Mouse (Mus musculus) heart, embryonic 11.5 days (tissue): ENCODE data around the gene Mmrn2. TPM values are rescaled to one million over a fixed set of nuclear protein-coding genes. Genes with fewer than 3 reads are reported as not detected.

ENCODE experiments used
- ATAC-seq: fragments of 200-750 bp; cut with Nextera tagmentation; replicated peaks from 2 replicates; pipeline ENCODE4 v1.8.0; 2017; ENCODE audit warnings: moderate library complexity; ENCODE audit not compliant: insufficient number of reproducible peaks, low FRiP score, low TSS enrichment
- H3K27ac ChIP-seq: fragments of 300-500 bp; sonication (generic); 2 replicates; pipeline ENCODE4 v1.5.1; 2014; ENCODE audit warnings: mild to moderate bottlenecking, low read depth, low read length
- H3K27me3 ChIP-seq: fragments of 300-500 bp; sonication (generic); 2 replicates; pipeline ENCODE4 v1.6.1; 2014; ENCODE audit warnings: mild to moderate bottlenecking, low read length, mixed read lengths; ENCODE audit not compliant: control insufficient read depth, insufficient read depth
- H3K36me3 ChIP-seq: fragments of 300-500 bp; sonication (generic); 2 replicates; pipeline ENCODE4 v1.6.1; 2014; ENCODE audit warnings: mild to moderate bottlenecking, low read length, moderate library complexity, mixed read lengths; ENCODE audit not compliant: control insufficient read depth, insufficient read depth
- H3K4me1 ChIP-seq: fragments of 300-500 bp; sonication (generic); 2 replicates; pipeline ENCODE4 v1.6.1; 2014; ENCODE audit warnings: low read length; ENCODE audit not compliant: control insufficient read depth, insufficient read depth
- H3K4me2 ChIP-seq: fragments of 300-500 bp; sonication (generic); 2 replicates; pipeline ENCODE4 v1.6.1; 2014; ENCODE audit warnings: mild to moderate bottlenecking, moderate library complexity
- H3K4me3 ChIP-seq: fragments of 300-500 bp; sonication (generic); 2 replicates; pipeline ENCODE4 v1.5.1; 2014; ENCODE audit warnings: low read depth, low read length
- H3K9ac ChIP-seq: fragments of 300-500 bp; sonication (generic); 2 replicates; pipeline ENCODE4 v1.6.1; 2014; ENCODE audit warnings: mild to moderate bottlenecking, low read depth, low read length, moderate library complexity
- H3K9me3 ChIP-seq: fragments of 300-500 bp; sonication (generic); replicated peaks from 2 replicates; pipeline ENCODE4 v1.6.1; 2016; ENCODE audit warnings: low read length; ENCODE audit not compliant: control insufficient read depth
- WGBS: fragments of 180-500 bp; shearing (Covaris S2); extraction: QIAGEN DNeasy Blood & Tissue Kit; methylation state at CpG from one replicate; pipeline ENCODE4 v1.1.7; 2014; ENCODE audit not compliant: insufficient replicate concordance; 5-methylcytosine and 5-hydroxymethylcytosine counted together
- polyA plus RNA-seq: library from polyadenylated mRNA; unstranded; fragments of >200 nt; fragmentation: Nextera tagmentation; extraction: Ambion mirVana; gene quantifications from 2 replicates; pipeline ENCODE4 v1.2.1, GENCODE M21; 2014

Mmrn2 gene
- polyA plus RNA-seq, 1 experiment from 2014 or later = 15.8 TPM

- no peaks in the 10 kb centered on the region for H3K36me3 ChIP-seq
- H3K9me3 ChIP-seq = no peaks in the 10 kb centered on the region
- H3K27me3 ChIP-seq = no peaks in the 10 kb centered on the region
- peak overlapping the region; percentile 41 for H3K4me3 ChIP-seq
- WGBS = 73% methylated on average over 5 of the region's 5 CpGs
- peak overlapping the region; percentile 57 for H3K4me2 ChIP-seq
- ATAC-seq = no peak
- 0 out of 2 replicates have a peak overlapping the region, but pooled peaks have one; percentile 50 for H3K27ac ChIP-seq
- peak overlapping the region; percentile 67 for H3K9ac ChIP-seq
- H3K4me1 ChIP-seq = peaks cover 24% of the 10 kb centered on the region
These were observed 676 bp downstream of the Mmrn2 start for GRCm38 (mm10) chr14:34375941-34376340.

DNA sequence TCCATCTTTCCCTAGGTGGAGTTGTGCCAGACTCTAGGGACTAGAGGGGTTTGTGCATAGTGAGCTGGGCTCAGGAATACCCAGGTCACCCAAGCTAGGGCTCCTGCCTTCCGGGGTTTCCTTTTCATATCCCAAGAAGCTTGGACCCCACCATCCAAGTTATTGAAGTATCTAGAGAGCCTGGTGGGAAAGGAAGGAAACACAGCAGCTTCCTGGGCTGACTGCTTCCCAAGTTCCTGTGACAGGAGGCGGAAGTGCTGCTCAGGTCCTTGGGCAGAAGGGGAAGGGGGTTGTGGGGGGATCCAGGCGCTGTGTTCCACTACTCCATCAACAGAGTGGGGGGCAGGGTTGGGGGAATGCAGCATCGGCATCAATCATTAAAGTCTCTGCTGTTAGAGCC, 1.9 kb downstream of the Mmrn2 start:
- H3K36me3 ChIP-seq = no peaks in the 10 kb centered on the region
- H3K9me3 ChIP-seq = no peaks in the 10 kb centered on the region
- H3K9ac ChIP-seq = no peak overlapping the region
- H3K27me3 ChIP-seq = no peaks in the 10 kb centered on the region
- no peak for ATAC-seq
- H3K4me1 ChIP-seq = peaks cover 24% of the 10 kb centered on the region
- WGBS = 55% methylated on average over 4 of the region's 4 CpGs
- H3K27ac ChIP-seq = no peak overlapping the region; the same call in 1 of the 2 replicates
- H3K4me2 ChIP-seq = peak overlapping the region; percentile 57
- peak overlapping the region; percentile 41 for H3K4me3 ChIP-seq

DNA sequence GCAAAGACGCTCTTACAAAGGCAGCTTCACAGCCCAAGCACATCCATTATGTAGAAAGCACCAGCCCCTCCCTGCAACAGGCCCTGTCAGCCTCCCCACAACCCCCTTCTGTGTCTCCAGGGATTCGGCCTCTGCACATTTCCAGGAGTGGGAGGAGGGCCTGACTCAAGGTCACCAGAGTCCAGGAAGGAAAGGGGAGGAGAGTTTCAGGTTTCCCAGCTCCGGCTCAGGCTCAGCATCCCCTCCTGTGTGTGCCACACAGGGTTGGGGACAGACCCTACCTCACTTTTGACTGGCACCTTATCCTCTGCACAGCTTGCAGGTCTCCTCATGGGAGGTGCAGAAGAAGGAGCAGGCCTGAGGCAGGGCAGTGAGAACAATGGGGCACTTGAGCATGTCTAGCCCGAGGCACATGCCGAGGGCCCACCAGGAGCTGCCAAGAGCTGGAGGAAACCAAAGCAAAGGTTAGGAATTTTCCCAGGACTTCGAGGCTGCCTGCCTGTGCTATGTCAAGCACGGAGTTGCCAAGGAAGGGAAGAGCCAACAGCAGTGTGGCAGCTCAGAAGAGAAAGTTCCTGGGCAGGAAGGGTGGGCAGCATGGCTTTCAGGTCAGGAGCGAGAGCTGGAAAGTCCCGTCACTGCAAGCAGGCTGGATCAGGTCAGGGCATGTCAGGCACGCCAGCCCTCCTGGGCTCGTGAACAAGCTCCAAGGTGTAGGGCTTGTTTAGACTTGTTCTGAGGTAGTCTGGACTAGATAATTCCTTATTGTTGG, 3.5 kb downstream of the Mmrn2 start:
- peak; percentile 27; the same call in 1 of the 2 replicates for ATAC-seq
- peaks cover 3% of the 10 kb centered on the region; the same call in 1 of the 2 replicates for H3K36me3 ChIP-seq
- no peaks in the 10 kb centered on the region; the same call in 1 of the 2 replicates for H3K9me3 ChIP-seq
- peak overlapping the region; percentile 57 for H3K4me2 ChIP-seq
- peak overlapping the region; percentile 46; the same call in 1 of the 2 replicates for H3K9ac ChIP-seq
- H3K27me3 ChIP-seq = no peaks in the 10 kb centered on the region
- H3K27ac ChIP-seq = peak overlapping the region; percentile 66
- H3K4me1 ChIP-seq = peaks cover 18% of the 10 kb centered on the region
- WGBS = 34% methylated on average over 11 of the region's 11 CpGs
- H3K4me3 ChIP-seq = no peak overlapping the region

DNA sequence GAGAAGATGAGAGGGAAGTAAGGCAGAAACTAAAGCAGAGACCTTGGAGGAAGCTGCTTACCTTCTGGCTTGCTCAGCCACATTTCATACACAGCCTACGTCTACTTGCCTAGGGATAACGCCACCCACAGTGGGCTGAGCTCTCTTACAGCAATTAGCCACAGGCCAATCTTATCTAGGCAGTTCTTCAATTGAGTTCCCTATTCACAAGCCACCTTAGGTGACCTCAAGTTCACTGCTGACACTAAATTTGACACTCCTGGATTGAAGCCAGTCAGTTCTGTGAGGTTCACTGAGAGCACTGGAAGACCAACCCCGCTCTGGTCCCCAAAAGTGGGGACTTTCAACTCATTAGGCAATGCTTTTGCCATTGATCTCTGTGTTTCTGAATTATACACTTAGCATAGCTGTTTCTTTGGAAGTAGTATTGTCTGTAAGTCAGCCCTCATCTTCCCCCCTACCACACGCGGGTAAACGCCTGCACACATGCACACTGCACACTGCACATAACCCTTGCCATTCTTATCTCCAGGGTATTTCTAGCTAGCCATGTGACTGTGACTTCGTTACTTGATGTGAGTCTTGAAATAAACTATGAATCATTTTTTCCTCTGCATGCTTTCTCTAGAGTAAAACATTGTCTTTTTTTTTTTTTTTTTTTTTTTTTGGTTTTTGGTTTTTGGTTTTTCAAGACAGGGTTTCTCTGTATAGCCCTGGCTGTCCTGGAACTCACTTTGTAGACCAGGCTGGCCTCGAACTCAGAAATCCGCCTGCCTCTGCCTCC, 7.8 kb downstream of the Mmrn2 start:
- Histone ChIP-seq H3K4me1 (peaks cover 11% of the 10 kb centered on the region), H3K9ac (no peak overlapping the region), H3K27ac (no peak overlapping the region), H3K36me3 (peaks cover 3% of the 10 kb centered on the region; the same call in 1 of the 2 replicates), H3K9me3 (no peaks in the 10 kb centered on the region; the same call in 1 of the 2 replicates), H3K4me3 (no peak overlapping the region), H3K27me3 (no peaks in the 10 kb centered on the region), H3K4me2 (no peak overlapping the region)
- 83% methylated on average over 9 of the region's 9 CpGs for WGBS
- no peak for ATAC-seq

GRCm38 (mm10) chr14:34393295-34393694, 18.0 kb downstream of the Mmrn2 start:
- no peaks in the 10 kb centered on the region for H3K9me3 ChIP-seq
- H3K4me1 ChIP-seq = no peaks in the 10 kb centered on the region
- no peak overlapping the region for H3K4me2 ChIP-seq
- H3K4me3 ChIP-seq = no peak overlapping the region
- WGBS = 73% methylated on average over 4 of the region's 4 CpGs
- ATAC-seq = 0 out of 2 replicates have a peak, but pooled peaks have one; percentile 42
- H3K9ac ChIP-seq = no peak overlapping the region
- peaks cover 8% of the 10 kb centered on the region; the same call in 1 of the 2 replicates for H3K36me3 ChIP-seq
- no peak overlapping the region for H3K27ac ChIP-seq
- no peaks in the 10 kb centered on the region for H3K27me3 ChIP-seq

- Histone ChIP-seq H3K9me3 (no peaks in the 10 kb centered on the region), H3K4me2 (no peak overlapping the region), H3K27me3 (no peaks in the 10 kb centered on the region), H3K36me3 (peaks cover 15% of the 10 kb centered on the region), H3K9ac (no peak overlapping the region), H3K27ac (no peak overlapping the region), H3K4me1 (no peaks in the 10 kb centered on the region), H3K4me3 (no peak overlapping the region)
- no peak for ATAC-seq
- 88% methylated on average over 5 of the region's 5 CpGs for WGBS
These were observed 22.6 kb downstream of the Mmrn2 start for GRCm38 (mm10) chr14:34397871-34398270.

- Histone ChIP-seq H3K4me1 (no peaks in the 10 kb centered on the region), H3K9me3 (no peaks in the 10 kb centered on the region), H3K4me2 (no peak overlapping the region), H3K4me3 (no peak overlapping the region), H3K27ac (no peak overlapping the region), H3K27me3 (no peaks in the 10 kb centered on the region), H3K9ac (no peak overlapping the region), H3K36me3 (peaks cover 18% of the 10 kb centered on the region)
- no peak for ATAC-seq
- whole genome bisulfite sequencing = 83% methylated on average over 21 of the region's 21 CpGs
These were observed 23.6 kb downstream of the Mmrn2 start for GRCm38 (mm10) chr14:34398901-34399300.

GRCm38 (mm10) chr14:34399301-34399700, 24.0 kb downstream of the Mmrn2 start:
- no peak overlapping the region for H3K4me3 ChIP-seq
- WGBS = 83% methylated on average over 6 of the region's 6 CpGs
- H3K9ac ChIP-seq = no peak overlapping the region
- H3K9me3 ChIP-seq = no peaks in the 10 kb centered on the region
- H3K4me2 ChIP-seq = no peak overlapping the region
- H3K27me3 ChIP-seq = no peaks in the 10 kb centered on the region
- no peaks in the 10 kb centered on the region for H3K4me1 ChIP-seq
- no peak overlapping the region for H3K27ac ChIP-seq
- ATAC-seq = no peak
- peaks cover 18% of the 10 kb centered on the region for H3K36me3 ChIP-seq
